Mouse (Mus musculus): ENCODE data around the gene Memo1.
A peak's percentile ranks its signal among the peaks of the same experiment; 100 is the strongest.
"Not testable (repeated sequence)": the region's sequence is repeated elsewhere in the genome, so short reads cannot be mapped to it uniquely, and the experiment has no call there.

The Memo1 gene

GRCm38 (mm10) chr17:74295026-74295970 lies at the start of gene Memo1:
Gene Memo1, minus strand, starts transcription at chr17:74295521.
- peak; percentile 77 for DNase-seq

GRCm38 (mm10) chr17:74341151-74341550 lies 45.8 kb upstream of the Memo1 start:
- no peak for DNase-seq

GRCm38 (mm10) chr17:74338937-74339804 lies 43.9 kb upstream of the Memo1 start, which contains the start of gene Spast:
Gene Spast, plus strand, starts transcription at chr17:74338987.
- DNase-seq, result peak; percentile 79

- DNase-seq, result peak; percentile 97
Observed at GRCm38 (mm10) chr17:74338225-74338931, 43.1 kb upstream of the Memo1 start.

- no peak for DNase-seq
Observed at GRCm38 (mm10) chr17:74331049-74331676, 35.8 kb upstream of the Memo1 start.

- DNase-seq, result not testable (repeated sequence)
Observed at GRCm38 (mm10) chr17:74328146-74328545, 32.8 kb upstream of the Memo1 start.

GRCm38 (mm10) chr17:74327195-74327594 lies 31.9 kb upstream of the Memo1 start:
- not testable (repeated sequence) for DNase-seq

- DNase-seq, result no peak
Observed at GRCm38 (mm10) chr17:74323844-74324243, 28.5 kb upstream of the Memo1 start, which contains the start of gene Dpy30. Gene Dpy30, minus strand, starts transcription at chr17:74323944.

- DNase-seq, result no peak
Observed at GRCm38 (mm10) chr17:74322400-74323054, 27.2 kb upstream of the Memo1 start.

GRCm38 (mm10) chr17:74318721-74319120 lies 23.4 kb upstream of the Memo1 start:
- DNase-seq, result no peak

- DNase-seq, result peak; percentile 91
Observed at GRCm38 (mm10) chr17:74316309-74316863, 21.1 kb upstream of the Memo1 start.

GRCm38 (mm10) chr17:74315445-74316308 lies 20.4 kb upstream of the Memo1 start:
- DNase-seq, result no peak

- DNase-seq, result no peak
Observed at GRCm38 (mm10) chr17:74306021-74306420, 10.7 kb upstream of the Memo1 start.

- DNase-seq, result no peak
Observed at GRCm38 (mm10) chr17:74305616-74306015, 10.3 kb upstream of the Memo1 start.

- DNase-seq, result no peak
Observed at GRCm38 (mm10) chr17:74304060-74304459, 8.7 kb upstream of the Memo1 start.

GRCm38 (mm10) chr17:74300089-74300488 lies 4.8 kb upstream of the Memo1 start:
- DNase-seq, result no peak

GRCm38 (mm10) chr17:74296991-74297390 lies 1.7 kb upstream of the Memo1 start:
- not testable (repeated sequence) for DNase-seq

- no peak for DNase-seq
Observed at GRCm38 (mm10) chr17:74296076-74296823, 929 bp upstream of the Memo1 start.

GRCm38 (mm10) chr17:74294426-74295025 lies 795 bp downstream of the Memo1 start:
- DNase-seq, result peak; percentile 78

All from cerebellum, adult 9-11 months (tissue).